Mouse (Mus musculus) heart, embryonic 16.5 days (tissue): ENCODE measurements at regions not wholly inside any gene's neighbourhood (a gene's known extent, or its start where the extent isn't known, plus 50 kb on each side); places are given as distances from the start of the nearest gene placed in this dataset.

Experiments
- ATAC-seq: fragments of 200-750 bp; cut with Nextera tagmentation; replicated peaks from 2 replicates; pipeline ENCODE4 v1.8.0; 2017; ENCODE audit warnings: moderate number of reproducible peaks; ENCODE audit not compliant: insufficient read depth, low FRiP score; ENCODE audit errors: extremely low read depth
- H3K27ac ChIP-seq: fragments of 300-500 bp; sonication (generic); 2 replicates; pipeline ENCODE4 v1.5.1; 2014; ENCODE audit warnings: mild to moderate bottlenecking, low read length, control low read depth, moderate library complexity
- H3K27me3 ChIP-seq: fragments of 300-500 bp; sonication (generic); 2 replicates; pipeline ENCODE4 v1.6.1; 2014; ENCODE audit warnings: low read length, mixed read lengths; ENCODE audit not compliant: control insufficient read depth, insufficient read depth
- H3K36me3 ChIP-seq: fragments of 300-500 bp; sonication (generic); 2 replicates; pipeline ENCODE4 v1.6.1; 2014; ENCODE audit not compliant: control insufficient read depth, insufficient read depth
- H3K4me1 ChIP-seq: fragments of 300-500 bp; sonication (generic); 2 replicates; pipeline ENCODE4 v1.6.1; 2014; ENCODE audit warnings: low read length, mixed read lengths; ENCODE audit not compliant: control insufficient read depth, insufficient read depth
- H3K4me2 ChIP-seq: fragments of 300-500 bp; sonication (generic); 2 replicates; pipeline ENCODE4 v1.6.1; 2014; ENCODE audit warnings: low read depth, mild to moderate bottlenecking, control low read depth, low read length
- H3K4me3 ChIP-seq: fragments of 300-500 bp; sonication (generic); 2 replicates; pipeline ENCODE4 v1.5.1; 2014; ENCODE audit warnings: mild to moderate bottlenecking, control low read depth, low read length
- H3K9ac ChIP-seq: fragments of 300-500 bp; sonication (generic); 2 replicates; pipeline ENCODE4 v1.6.1; 2014; ENCODE audit warnings: low read length, control low read depth
- H3K9me3 ChIP-seq: fragments of 300-500 bp; sonication (generic); replicated peaks from 2 replicates; pipeline ENCODE4 v1.6.1; 2016; ENCODE audit warnings: low read length; ENCODE audit not compliant: control insufficient read depth
- WGBS: fragments of 180-500 bp; shearing (Covaris S2); extraction: QIAGEN DNeasy Blood & Tissue Kit; methylation state at CpG from one replicate; pipeline ENCODE4 v1.1.7; 2014; 5-methylcytosine and 5-hydroxymethylcytosine counted together

- no peak for ATAC-seq
- no peak overlapping the region for H3K9ac ChIP-seq
- WGBS = 76% methylated on average over 3 of the region's 3 CpGs
These were observed 96.1 kb upstream of the Gm4737 start for GRCm38 (mm10) chr16:46250943-46251342.

GRCm38 (mm10) chr16:46245598-46245997, 90.7 kb upstream of the Gm4737 start:
- no peak overlapping the region for H3K4me3 ChIP-seq
- no peaks in the 10 kb centered on the region for H3K9me3 ChIP-seq
- H3K4me1 ChIP-seq = no peaks in the 10 kb centered on the region
- WGBS = 86% methylated on average over 5 of the region's 5 CpGs
- no peaks in the 10 kb centered on the region for H3K27me3 ChIP-seq
- H3K9ac ChIP-seq = no peak overlapping the region
- no peak for ATAC-seq
- no peak overlapping the region for H3K4me2 ChIP-seq
- H3K36me3 ChIP-seq = no peaks in the 10 kb centered on the region
- no peak overlapping the region for H3K27ac ChIP-seq

More at GRCm38 (mm10) chr16:46250943-46251342, 96.1 kb upstream of the Gm4737 start:
- no peak overlapping the region for H3K27ac ChIP-seq
- H3K4me2 ChIP-seq = no peak overlapping the region
- no peaks in the 10 kb centered on the region for H3K4me1 ChIP-seq
- no peaks in the 10 kb centered on the region for H3K27me3 ChIP-seq
- H3K36me3 ChIP-seq = no peaks in the 10 kb centered on the region
- H3K9me3 ChIP-seq = no peaks in the 10 kb centered on the region
- no peak overlapping the region for H3K4me3 ChIP-seq

- no peak for ATAC-seq
- no peaks in the 10 kb centered on the region for H3K36me3 ChIP-seq
- H3K4me1 ChIP-seq = no peaks in the 10 kb centered on the region
- H3K27me3 ChIP-seq = no peaks in the 10 kb centered on the region
- no peaks in the 10 kb centered on the region for H3K9me3 ChIP-seq
- no peak overlapping the region for H3K4me3 ChIP-seq
- H3K4me2 ChIP-seq = no peak overlapping the region
- H3K27ac ChIP-seq = no peak overlapping the region
- WGBS = 90% methylated on average over 3 of the region's 3 CpGs
- no peak overlapping the region for H3K9ac ChIP-seq
These were observed 73.9 kb upstream of the Gm4737 start for GRCm38 (mm10) chr16:46228744-46229143.

DNA sequence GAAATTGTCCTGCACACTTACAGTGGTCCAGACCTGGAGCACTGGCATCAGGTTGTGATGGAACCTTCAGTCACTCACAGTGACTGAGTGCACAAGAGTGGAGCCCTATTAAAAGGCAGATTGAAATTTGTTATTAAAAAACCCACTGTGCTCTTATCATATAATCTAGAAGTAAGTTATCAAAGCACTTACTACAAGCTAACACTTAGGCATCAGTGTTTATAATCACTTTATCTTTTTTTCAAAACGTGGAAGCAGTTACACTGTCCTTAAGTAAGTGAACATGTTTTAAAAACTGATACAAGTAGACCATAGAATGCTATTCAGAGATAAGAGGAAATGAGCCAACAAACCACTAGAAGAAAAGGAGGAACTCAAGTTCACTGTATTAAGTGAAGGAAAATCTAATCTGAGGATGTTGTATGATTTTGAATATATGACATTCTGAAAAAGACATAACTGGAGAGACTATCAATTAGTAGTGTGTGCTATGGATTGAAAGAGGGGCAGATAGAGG, 68.3 kb upstream of the Gm4737 start:
- H3K27ac ChIP-seq = no peak overlapping the region
- no peaks in the 10 kb centered on the region for H3K36me3 ChIP-seq
- H3K27me3 ChIP-seq = no peaks in the 10 kb centered on the region
- H3K9me3 ChIP-seq = no peaks in the 10 kb centered on the region
- no peaks in the 10 kb centered on the region for H3K4me1 ChIP-seq
- H3K4me3 ChIP-seq = no peak overlapping the region
- WGBS = 27% methylated on average over 1 of the region's 1 CpGs
- ATAC-seq = no peak
- no peak overlapping the region for H3K4me2 ChIP-seq
- no peak overlapping the region for H3K9ac ChIP-seq

DNA sequence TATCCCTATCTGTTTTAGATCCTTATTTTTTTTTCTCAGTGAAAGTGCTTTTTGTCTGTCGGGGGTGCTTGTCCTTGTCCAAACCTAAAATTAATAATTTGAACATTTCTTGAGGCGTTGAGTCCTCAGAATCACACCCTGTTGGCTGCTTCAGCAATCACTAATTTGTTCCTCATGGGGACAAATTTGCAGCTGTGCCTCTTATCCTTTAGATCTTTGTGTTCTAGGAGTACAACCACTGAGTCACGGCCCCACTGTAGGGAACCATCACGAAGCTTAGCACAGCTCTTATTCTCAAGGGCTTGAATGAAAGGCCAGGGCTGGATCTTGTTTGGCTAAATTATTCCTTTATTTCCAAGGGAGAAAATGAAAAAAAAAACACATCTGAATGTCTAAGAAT, 57.6 kb upstream of the Gm4737 start:
- WGBS = 80% methylated on average over 4 of the region's 4 CpGs
- H3K27me3 ChIP-seq = no peaks in the 10 kb centered on the region

DNA sequence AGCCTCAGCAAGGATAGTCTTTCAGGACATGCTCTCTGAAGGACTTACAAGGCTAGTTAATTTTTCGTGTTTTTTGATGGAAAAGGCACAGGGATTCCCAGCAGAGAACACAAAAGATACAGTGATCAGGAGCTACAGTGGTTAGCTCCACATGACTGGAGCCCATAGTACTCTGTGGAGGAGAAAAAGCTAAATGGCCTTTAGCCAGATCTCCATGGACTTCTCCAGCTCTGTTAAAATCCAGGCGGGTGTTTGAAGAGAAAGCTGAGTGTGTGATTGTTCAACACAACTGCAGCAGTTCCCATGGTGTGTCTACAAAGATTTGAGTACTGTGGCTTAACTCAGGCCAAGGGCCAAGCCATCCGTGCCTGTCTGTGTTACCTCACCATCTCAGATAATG, 57.0 kb upstream of the Gm4737 start:
- Histone ChIP-seq H3K4me3 (no peak overlapping the region), H3K9ac (no peak overlapping the region), H3K9me3 (no peaks in the 10 kb centered on the region), H3K27me3 (no peaks in the 10 kb centered on the region), H3K27ac (no peak overlapping the region), H3K4me1 (no peaks in the 10 kb centered on the region), H3K4me2 (no peak overlapping the region), H3K36me3 (no peaks in the 10 kb centered on the region)
- no peak for ATAC-seq
- WGBS = 54% methylated on average over 3 of the region's 3 CpGs

More for the DNA sequence above, 57.6 kb upstream of the Gm4737 start:
- Histone ChIP-seq H3K4me1 (no peaks in the 10 kb centered on the region), H3K9me3 (no peaks in the 10 kb centered on the region), H3K27ac (no peak overlapping the region), H3K4me3 (no peak overlapping the region), H3K4me2 (no peak overlapping the region), H3K9ac (no peak overlapping the region), H3K36me3 (no peaks in the 10 kb centered on the region)
- ATAC-seq = no peak

DNA sequence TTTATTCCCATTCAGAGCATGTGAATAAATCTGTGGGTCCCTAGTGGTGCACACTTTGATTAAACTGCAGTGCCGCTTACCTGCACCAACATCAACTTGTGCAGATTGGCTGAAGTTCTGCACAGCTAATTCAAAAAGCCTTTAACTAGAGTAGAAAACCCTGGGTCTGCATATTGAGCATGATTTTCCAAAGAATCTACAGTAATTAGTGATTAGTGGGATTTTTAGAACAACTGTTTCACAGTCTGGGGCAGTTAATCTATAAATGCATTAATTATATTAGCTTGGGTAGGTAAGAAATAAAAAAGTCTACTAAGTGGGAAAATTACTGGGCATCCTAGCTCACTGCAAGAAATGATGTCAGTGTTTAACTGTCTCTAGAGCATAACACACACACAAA, 50.2 kb upstream of the Gm4737 start:
- Histone ChIP-seq H3K27ac (no peak overlapping the region), H3K36me3 (no peaks in the 10 kb centered on the region), H3K4me2 (no peak overlapping the region), H3K4me1 (no peaks in the 10 kb centered on the region), H3K9me3 (no peaks in the 10 kb centered on the region), H3K27me3 (no peaks in the 10 kb centered on the region), H3K4me3 (no peak overlapping the region), H3K9ac (no peak overlapping the region)
- ATAC-seq = no peak
- WGBS = 94% methylated on average over 1 of the region's 1 CpGs
